Mouse (Mus musculus): ENCODE measurements at regions not wholly inside any gene's neighbourhood (a gene's known extent, or its start where the extent isn't known, plus 50 kb on each side); places are given as distances from the start of the nearest gene placed in this dataset.

GRCm38 (mm10) chr2:160537319-160537719, 108.4 kb upstream of the Top1 start:
- TF ChIP-seq CTCF (IDR thresholded peaks at IDR 0.05; ENCODE audit: borderline replicate concordance, control insufficient read depth, extremely low read depth, insufficient read depth, low read length, poor library complexity) (no peak), POLR2A (IDR thresholded peaks at IDR 0.05; ENCODE audit: control insufficient read depth, extremely low read depth, insufficient read depth, low read length, poor library complexity) (no peak)

Measured in thymus, adult 2 months (tissue).